In the genomic region with DNA sequence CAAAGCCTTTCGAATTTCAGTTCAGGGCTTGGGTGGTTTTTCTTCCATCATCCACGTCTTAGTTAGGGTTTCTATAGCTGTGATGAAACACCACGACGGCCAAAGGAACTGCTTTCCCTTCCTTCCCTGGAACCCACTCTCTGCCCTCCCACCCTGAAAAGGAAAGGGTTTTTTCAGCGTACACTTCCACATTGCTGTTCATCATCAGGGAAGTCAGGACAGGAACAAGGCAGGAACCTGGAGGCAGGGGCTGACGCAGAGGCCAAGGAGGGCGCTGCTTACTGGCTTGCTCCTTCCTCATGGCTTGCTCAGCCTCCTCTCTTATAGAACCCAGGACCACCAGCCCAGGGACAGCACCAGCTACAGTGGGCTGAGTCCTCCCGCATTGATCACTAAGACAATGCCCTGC, we compare ENCODE assay signal across 9 mouse cellular contexts. TPM values are rescaled to one million over a fixed set of nuclear protein-coding genes. Genes with fewer than 3 reads are reported as not detected.
A peak's percentile ranks its signal among the peaks of the same experiment; 100 is the strongest.
DNase-seq lines count a peak whose midpoint lies in the region; ATAC-seq and TF ChIP-seq lines count a peak whose summit lies in the region.
"Had no signal": no experiment of that assay in that cellular context is flagged by ENCODE, and none has a peak within 500 bp of the region (broad histone marks: within the 10 kb centered on the region; RNA-seq: fewer than 3 reads in every experiment).

No protein-coding gene starts in this region.

- no peak for DNase-seq in layer of hippocampus, adult 2 months (ENCODE audit: low spot score in 2 of 2)
- DNase-seq in layer of hippocampus, postnatal 25 days (ENCODE audit: extremely low spot score in 1 of 2, low spot score in 1 of 2) = no peak
- DNase-seq in fibroblast of lung, adult 2 months (ENCODE audit: low read depth) = peak; percentile 22
- DNase-seq in left cerebral cortex, postnatal 36 days (ENCODE audit: low spot score in 2 of 2) = no peak
- no peak for DNase-seq in gastrocnemius, adult 8-10 months (ENCODE audit: low spot score in 2 of 2)

- H3K36me3 ChIP-seq in intestine, embryonic 16.5 days (ENCODE audit: control insufficient read depth, insufficient read depth, low read length) = no peaks in the 10 kb centered on the region

- H3K4me2 ChIP-seq in intestine, embryonic 16.5 days (ENCODE audit: low read depth, low read length) = peak overlapping the region; percentile 60

- no peaks in the 10 kb centered on the region for H3K27me3 ChIP-seq in intestine, embryonic 16.5 days (replicated peaks; ENCODE audit: control insufficient read depth, insufficient read depth, low read length)
- H3K27me3 ChIP-seq: Patski had no signal

- peak overlapping the region; percentile 66 for H3K9ac ChIP-seq in intestine, embryonic 16.5 days (ENCODE audit: low read depth, low read length)

- peak; percentile 25; the same call in 1 of the 2 replicates for ATAC-seq in intestine, embryonic 16.5 days
- peak; percentile 47 for ATAC-seq in megakaryocyte progenitor cell, adult 5-6 weeks (replicated peaks; ENCODE audit: poor library complexity)
- ATAC-seq in frontal cortex, adult (ENCODE audit: low TSS enrichment) = no peak
- ATAC-seq: Patski had no signal

- TF ChIP-seq CTCF in layer of hippocampus, adult 2 months (conservative IDR thresholded peaks at IDR 0.05) = no peak

- intact Hi-C loops in left cerebral cortex, postnatal 36 days (cut with DNase I) = loop anchor here (5.0 kb wide), 2 partner anchors 75 to 105 kb away; a partner anchor contains a TSS

- peak overlapping the region; percentile 58 for H3K4me3 ChIP-seq in layer of hippocampus, adult 2 months
- peak overlapping the region; percentile 43 for H3K4me3 ChIP-seq in intestine, embryonic 16.5 days (ENCODE audit: low read length)

- 45% methylated on average over 8 of the region's 8 CpGs for WGBS in intestine, embryonic 16.5 days

- peak overlapping the region; percentile 87 for H3K27ac ChIP-seq in layer of hippocampus, adult 2 months
- 0 out of 2 replicates have a peak overlapping the region, but pooled peaks have one; percentile 18 for H3K27ac ChIP-seq in intestine, embryonic 16.5 days (ENCODE audit: low read length)

- H3K4me1 ChIP-seq in intestine, embryonic 16.5 days (ENCODE audit: control insufficient read depth, insufficient read depth, low read length) = 0 out of 2 replicates have a peak, but pooled peaks cover 14% of the 10 kb centered on the region

- H3K9me3 ChIP-seq in intestine, embryonic 16.5 days (ENCODE audit: control insufficient read depth, low read length) = no peaks in the 10 kb centered on the region

RNA-seq across cellular contexts. Expression of a gene that starts 14.8 kb away (rescaled TPM):
- under 1 TPM; 0.44 to 0.49 TPM for total RNA-seq in layer of hippocampus, adult 2 months (2021)
- under 1 TPM; 0.52 to 0.85 TPM for total RNA-seq in layer of hippocampus, postnatal 25 days (2021)
- 15.0 and 20.2 TPM in 2 replicates for polyA plus RNA-seq in intestine, embryonic 16.5 days (2015; fragmentation: Nextera tagmentation; extraction: Ambion mirVana)
- 0.27 and 0.62 TPM in 2 replicates for total RNA-seq in megakaryocyte progenitor cell, adult 5-6 weeks (2015)
- total RNA-seq in megakaryocyte progenitor cell, adult 5-6 weeks (2017) = not detected in 2 replicates
- under 1 TPM; 0.47 to 0.77 TPM for total RNA-seq in left cerebral cortex, postnatal 36 days (2021)
- total RNA-seq in gastrocnemius, adult 8-10 months (2022) = 10 to 100 TPM; 55.3 to 81.4 (median 68.5) TPM

RNA-seq across cellular contexts. Expression of a gene that starts 30.0 kb away (rescaled TPM):
- total RNA-seq in layer of hippocampus, adult 2 months (2021) = not detected
- total RNA-seq in layer of hippocampus, postnatal 25 days (2021) = under 1 TPM in 1 of 2 experiments, not detected in 1; 0.94 TPM
- polyA plus RNA-seq in intestine, embryonic 16.5 days (2015; fragmentation: Nextera tagmentation; extraction: Ambion mirVana) = 0.54 and 1.6 TPM in 2 replicates
- total RNA-seq in megakaryocyte progenitor cell, adult 5-6 weeks (2015) = not detected in 2 replicates
- not detected in 2 replicates for total RNA-seq in megakaryocyte progenitor cell, adult 5-6 weeks (2017)
- not detected for total RNA-seq in left cerebral cortex, postnatal 36 days (2021)
- not detected for total RNA-seq in gastrocnemius, adult 8-10 months (2022)
- polyA plus RNA-seq: Patski had no signal

RNA-seq across cellular contexts. Expression of a gene that starts 30.1 kb away (rescaled TPM):
- 100 to 1,000 TPM; 123 to 126 TPM for total RNA-seq in layer of hippocampus, adult 2 months (2021)
- total RNA-seq in layer of hippocampus, postnatal 25 days (2021) = 100 to 1,000 TPM; 117 to 135 TPM
- 223 and 249 TPM in 2 replicates for polyA plus RNA-seq in intestine, embryonic 16.5 days (2015; fragmentation: Nextera tagmentation; extraction: Ambion mirVana)
- total RNA-seq in megakaryocyte progenitor cell, adult 5-6 weeks (2015) = 95.3 and 110 TPM in 2 replicates
- 294 and 340 TPM in 2 replicates for total RNA-seq in megakaryocyte progenitor cell, adult 5-6 weeks (2017)
- total RNA-seq in left cerebral cortex, postnatal 36 days (2021) = 100 to 1,000 TPM; 124 TPM
- total RNA-seq in gastrocnemius, adult 8-10 months (2022) = 100 to 1,000 TPM; 115 to 194 (median 149) TPM

RNA-seq across cellular contexts. Expression of a gene that starts 34.9 kb away (rescaled TPM):
- total RNA-seq in layer of hippocampus, adult 2 months (2021) = 1 to 10 TPM; 1.1 to 1.3 TPM
- 1 to 10 TPM; 1.0 to 1.4 TPM for total RNA-seq in layer of hippocampus, postnatal 25 days (2021)
- 0.18 and 0.31 TPM in 2 replicates for polyA plus RNA-seq in intestine, embryonic 16.5 days (2015; fragmentation: Nextera tagmentation; extraction: Ambion mirVana)
- total RNA-seq in megakaryocyte progenitor cell, adult 5-6 weeks (2015) = not detected in 2 replicates
- total RNA-seq in megakaryocyte progenitor cell, adult 5-6 weeks (2017) = not detected in 2 replicates
- total RNA-seq in left cerebral cortex, postnatal 36 days (2021) = 1 to 10 TPM; 1.2 to 1.5 TPM
- total RNA-seq in gastrocnemius, adult 8-10 months (2022) = not detected

RNA-seq across cellular contexts. Expression of a gene that starts 56.1 kb away (rescaled TPM):
- under 1 TPM; 0.76 to 0.97 TPM for total RNA-seq in layer of hippocampus, adult 2 months (2021)
- total RNA-seq in layer of hippocampus, postnatal 25 days (2021) = under 1 TPM; 0.35 to 0.98 TPM
- polyA plus RNA-seq in intestine, embryonic 16.5 days (2015; fragmentation: Nextera tagmentation; extraction: Ambion mirVana) = 1.3 and 1.9 TPM in 2 replicates
- total RNA-seq in megakaryocyte progenitor cell, adult 5-6 weeks (2015) = not detected in 2 replicates
- total RNA-seq in megakaryocyte progenitor cell, adult 5-6 weeks (2017) = not detected in 2 replicates
- 1 to 10 TPM in 1 of 2 experiments, under 1 TPM in 1; 0.67 to 1.3 TPM for total RNA-seq in left cerebral cortex, postnatal 36 days (2021)
- 1 to 10 TPM; 2.5 to 4.7 (median 3.6) TPM for total RNA-seq in gastrocnemius, adult 8-10 months (2022)

Comparison
In these comparisons a context has a peak if more than half of its experiments do, and no peak if none do; other contexts are left out.
1. RNA of a gene that starts 14.8 kb away (total RNA-seq): 55.3 to 81.4 TPM in gastrocnemius, adult 8-10 months; 0.52 to 0.85 TPM in layer of hippocampus, postnatal 25 days, 0.47 to 0.77 TPM in left cerebral cortex, postnatal 36 days, 0.27 to 0.62 TPM in megakaryocyte progenitor cell, adult 5-6 weeks and 0.44 to 0.49 TPM in layer of hippocampus, adult 2 months; every median in the first group is over 10 times any median in the second.